Mouse (Mus musculus): ENCODE measurements around the gene Arhgap15.

The Arhgap15 gene

DNA sequence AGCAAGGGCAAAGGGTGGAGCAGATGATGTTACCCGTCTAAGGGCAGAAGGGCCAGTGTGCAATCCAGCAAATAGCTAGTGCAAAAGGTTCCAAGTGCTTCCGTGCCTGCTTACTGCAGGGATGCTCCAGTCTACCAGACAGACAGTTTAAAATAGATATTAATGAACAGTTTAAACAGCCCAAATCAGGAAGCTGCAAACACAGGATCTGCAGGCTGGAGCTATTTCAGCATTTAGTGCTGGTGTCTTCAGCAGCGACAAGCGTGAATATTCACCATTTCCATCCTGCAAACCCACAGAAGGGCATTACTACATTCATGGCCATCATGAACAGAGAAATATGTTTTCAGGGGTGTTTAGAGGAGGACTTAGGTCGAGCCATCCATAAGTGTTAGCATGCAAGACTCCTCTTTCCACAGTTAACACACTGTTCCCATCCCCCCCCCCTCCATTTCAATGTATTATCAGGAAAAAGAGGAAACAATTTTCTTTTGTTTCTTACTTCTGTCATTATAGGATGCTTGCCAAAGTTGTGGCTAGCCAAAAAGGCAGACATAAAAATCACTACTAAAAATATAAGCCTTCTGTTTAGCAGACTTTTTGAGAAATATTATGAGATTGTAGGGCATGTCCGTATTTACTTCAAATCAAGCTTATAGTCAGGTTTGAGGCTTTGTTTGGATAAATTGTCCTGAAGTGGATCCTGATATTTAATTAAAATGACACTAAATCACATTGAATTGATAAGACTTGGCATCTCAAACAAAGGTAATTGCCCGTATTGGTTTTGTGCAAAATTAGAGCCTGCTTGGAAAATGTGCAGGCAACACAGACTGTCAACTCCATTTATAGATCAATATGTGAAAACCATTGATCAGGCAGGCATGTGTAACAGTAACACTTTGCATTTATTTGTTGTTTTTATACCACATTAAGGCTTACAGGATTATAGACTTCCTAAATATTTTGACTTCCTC is 35.4 kb downstream of the Arhgap15 start:
- DNase-seq = no peak

DNA sequence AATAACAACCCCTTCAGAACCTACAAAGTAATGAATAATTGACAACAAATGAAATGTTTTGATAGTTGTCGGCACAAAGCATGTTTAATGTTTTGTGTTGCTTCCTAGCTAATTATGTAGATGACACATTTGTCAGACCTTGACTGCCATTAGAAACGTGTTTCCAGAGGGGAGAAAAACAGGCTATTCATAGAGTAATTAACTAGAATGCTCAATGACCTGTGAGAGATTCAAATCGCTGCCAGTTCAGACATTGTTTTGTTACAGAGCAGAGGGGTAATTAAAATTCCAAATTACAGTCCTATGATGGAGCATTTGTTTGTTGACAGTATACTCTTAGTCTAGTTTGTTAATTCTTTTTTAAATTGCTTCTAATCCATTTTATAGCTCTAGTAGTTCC is 37.5 kb downstream of the Arhgap15 start:
- DNase-seq = no peak

DNA sequence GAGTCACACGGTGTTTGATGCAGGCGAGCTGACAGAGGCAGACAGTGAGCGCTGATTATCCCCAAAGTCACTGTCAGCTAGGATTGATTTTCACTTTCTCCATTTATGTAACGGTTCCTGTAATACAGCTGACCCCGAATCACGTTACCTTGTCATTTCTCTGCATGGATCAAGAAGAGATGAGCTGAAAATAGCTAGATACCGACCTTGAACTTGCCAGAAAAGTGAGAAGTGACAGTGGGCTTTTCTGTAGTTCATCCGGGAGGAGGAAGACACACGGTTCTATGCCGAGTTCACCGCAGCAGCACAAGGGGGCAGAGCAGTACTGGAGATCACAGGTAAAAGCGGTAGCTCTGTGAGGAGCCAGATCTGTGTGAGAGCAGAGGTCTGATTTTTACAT is 38.5 kb downstream of the Arhgap15 start:
- DNase-seq = peak; percentile 21

DNA sequence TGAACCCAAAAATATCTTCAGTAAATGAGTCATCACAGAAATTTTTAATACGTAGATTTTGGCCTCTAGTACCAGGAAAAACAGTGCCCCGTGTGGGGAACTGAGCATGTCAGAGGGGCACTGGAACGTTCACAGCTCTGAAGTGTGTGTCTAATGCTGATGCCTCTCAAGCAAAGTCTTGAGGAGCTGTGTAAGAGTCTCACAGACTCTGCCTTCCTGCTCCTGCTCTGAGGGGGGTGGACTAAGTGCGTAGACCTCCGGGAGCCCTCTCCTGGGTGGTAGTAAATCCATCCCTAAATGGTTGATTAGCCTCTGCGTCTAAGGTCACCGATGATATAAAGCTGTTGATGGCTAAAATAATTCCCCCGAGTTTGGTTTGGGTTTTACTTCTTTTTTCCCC is 39.9 kb downstream of the Arhgap15 start:
- no peak for DNase-seq

DNA sequence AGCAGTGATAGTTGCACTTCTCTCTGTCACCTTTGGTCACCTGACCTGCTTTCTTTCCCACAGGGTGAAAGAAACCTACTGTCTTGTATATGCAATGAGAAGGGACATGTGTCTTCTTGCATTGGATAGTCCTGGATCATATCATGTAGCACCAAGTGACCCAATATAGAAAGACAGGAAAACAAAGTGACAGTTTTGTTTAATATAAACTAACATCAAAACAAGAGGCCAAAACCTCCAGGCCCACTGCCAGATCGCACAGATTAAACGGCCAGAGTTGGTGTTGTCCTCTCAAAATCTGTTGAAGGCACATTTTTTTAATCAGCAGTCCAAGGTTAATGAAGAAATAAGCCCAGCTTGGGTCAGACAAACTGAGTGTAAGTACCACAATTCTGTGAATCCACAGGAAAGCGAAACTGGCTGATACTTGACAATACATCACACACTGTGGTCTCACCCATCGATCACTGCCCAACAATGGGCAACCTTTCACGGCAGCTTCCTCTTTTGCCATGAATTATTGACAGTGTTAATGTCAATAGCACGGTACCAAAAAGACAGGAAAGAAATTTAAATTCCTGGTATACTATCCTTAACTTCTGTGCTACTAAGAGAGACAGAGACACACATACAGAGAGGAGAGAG is 41.5 kb downstream of the Arhgap15 start:
- no peak for DNase-seq

DNA sequence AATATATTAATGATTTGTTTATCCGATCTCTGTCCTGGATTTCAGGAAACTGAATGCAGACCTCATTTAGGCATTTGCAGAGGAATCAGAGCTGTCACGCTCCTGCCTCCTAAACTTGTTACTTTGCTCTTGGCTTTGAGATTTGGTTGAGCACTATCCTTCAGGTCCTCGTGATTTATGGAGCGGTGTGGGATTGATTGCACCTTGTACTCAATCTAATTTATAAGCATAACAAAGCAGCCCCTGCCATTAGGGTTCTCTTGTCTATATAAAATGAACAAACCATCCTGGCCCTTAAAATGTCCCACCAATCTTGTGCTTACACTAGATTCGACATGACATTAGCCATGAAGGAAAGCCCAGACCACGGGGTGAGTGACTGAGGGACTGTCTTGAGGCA is 43.0 kb downstream of the Arhgap15 start:
- no peak for DNase-seq

DNA sequence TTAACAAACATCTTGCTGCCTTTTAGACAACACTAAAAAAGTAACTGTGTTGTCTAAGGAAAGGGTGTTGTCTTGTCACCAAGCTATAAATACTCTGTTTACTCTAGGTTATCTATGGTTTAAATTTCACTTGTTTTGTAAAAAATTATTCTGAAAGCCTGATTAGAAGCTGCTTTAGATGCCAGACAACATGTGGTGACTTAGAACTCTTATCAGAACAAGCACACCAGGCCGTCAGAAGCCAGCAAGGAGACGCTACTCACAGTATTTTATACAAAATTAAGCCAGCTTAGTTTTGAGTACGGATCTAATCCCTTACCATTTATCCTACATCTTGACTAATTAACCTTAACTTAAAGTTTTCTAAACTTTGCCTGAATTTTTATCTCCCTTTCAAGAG is 44.5 kb downstream of the Arhgap15 start:
- no peak for DNase-seq

DNA sequence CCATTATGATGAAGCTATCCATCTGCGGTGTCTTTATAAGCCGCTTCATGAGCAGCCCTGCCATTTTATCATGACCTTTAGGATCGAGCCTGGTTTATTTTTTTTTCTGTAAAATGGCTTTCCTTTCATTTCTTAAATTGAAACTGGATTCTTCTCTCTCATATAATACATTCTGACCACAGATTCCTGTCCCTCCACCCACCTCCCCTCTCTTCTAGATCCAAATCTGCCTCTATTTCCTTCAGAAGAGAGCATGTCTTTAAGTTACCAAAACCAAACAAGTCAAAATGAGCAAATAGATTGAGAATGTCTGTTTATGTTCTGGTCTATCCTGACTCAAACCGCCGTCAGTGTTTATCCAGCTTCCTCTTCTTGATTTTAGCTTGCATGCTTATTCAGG is 46.1 kb downstream of the Arhgap15 start:
- no peak for DNase-seq

DNA sequence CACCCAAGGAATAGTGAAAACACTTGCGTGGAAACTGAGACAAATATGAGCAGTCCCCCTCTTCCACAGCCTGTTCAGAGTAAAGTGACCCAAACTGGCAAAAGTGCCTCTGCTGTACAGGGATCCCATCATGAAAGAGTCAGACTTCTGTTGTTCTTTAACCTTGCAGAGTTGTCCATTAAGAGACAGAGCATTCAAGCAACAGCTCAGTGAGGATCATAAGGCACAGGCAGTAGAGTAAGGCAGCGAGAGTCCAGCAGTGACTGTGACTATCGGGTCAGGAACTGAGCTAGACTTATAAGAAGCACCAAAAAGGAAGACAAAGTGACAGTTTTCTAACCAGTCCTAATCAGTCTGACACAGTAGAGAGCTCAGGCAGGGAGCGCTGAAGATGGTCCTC is 47.8 kb downstream of the Arhgap15 start:
- no peak for DNase-seq

DNA sequence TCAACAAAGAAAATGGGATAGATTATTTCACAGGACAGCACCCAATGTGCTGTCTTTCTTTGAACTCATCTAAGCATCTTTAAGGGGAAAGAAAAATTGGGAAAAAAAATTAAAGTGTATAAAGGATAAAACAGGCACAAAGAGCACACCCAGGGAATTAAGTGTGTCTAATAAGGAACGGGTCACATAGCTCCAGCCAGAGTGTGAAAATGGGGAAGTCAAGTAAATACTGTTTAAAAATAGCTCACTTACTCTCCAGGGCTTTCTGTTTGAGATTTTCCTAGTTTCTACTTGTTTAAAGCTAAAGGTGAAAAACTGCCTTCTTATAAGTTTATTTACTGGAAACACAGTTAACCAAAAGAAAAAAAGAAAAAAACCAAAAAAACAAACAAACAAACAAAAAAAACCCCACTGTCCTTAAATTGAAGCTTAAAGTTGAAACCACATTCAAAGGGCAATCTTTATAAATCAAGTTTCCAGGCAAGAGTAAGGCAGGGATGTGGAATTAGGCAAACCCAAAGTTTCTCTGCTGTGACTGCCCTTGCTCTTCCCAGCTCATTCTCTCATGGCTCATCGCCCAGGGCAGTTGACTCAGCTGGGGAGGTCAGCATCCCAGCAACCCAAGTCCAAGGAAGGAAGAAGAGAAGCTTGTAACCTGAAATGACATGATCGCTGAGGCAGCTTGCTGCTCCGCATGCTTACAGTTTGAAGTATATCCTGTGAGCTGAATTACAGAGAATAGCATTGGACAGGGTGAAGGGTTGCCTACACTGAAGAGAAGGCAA is 57.5 kb downstream of the Arhgap15 start:
- DNase-seq = no peak

DNA sequence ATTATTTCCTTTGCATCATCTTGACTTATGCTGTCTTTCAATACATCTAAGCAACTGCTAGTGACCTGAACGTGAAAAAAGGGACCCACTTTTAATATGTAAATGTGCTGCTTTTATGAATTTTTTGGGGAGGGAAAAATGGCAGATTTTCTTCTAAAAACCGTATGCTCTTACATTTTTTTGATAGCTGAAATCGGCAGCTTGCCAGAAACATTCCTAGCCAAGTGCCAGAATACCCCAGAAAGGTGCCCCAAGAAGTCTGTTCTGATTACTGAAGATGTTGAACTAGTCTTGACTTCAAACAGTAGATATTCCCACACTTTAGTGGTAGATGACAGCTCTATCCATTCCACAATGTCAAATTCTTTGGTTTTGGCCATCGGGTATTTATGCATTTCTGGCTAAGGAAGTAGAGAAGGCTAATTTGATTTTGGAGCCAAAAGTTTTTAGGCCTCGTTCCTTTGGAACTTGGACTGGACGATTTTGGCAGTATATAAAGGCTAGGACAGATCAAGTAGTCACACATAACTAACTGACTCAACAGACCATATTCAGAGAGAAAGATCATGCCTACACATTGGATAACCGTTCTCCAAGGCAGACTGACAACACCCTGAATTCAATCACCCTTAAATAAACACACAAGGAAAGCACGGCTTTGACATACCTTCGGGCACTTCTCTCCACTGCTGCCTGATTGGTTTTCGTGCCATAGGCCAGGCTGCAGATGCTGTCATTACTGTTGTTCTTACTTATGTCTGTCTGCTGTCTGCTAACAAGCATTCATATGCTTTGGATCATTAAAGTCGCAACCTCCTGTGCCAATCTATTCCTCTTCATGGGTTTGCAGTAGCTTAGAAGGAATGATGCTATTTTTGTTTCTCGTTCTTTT is 67.5 kb downstream of the Arhgap15 start:
- no peak for DNase-seq

DNA sequence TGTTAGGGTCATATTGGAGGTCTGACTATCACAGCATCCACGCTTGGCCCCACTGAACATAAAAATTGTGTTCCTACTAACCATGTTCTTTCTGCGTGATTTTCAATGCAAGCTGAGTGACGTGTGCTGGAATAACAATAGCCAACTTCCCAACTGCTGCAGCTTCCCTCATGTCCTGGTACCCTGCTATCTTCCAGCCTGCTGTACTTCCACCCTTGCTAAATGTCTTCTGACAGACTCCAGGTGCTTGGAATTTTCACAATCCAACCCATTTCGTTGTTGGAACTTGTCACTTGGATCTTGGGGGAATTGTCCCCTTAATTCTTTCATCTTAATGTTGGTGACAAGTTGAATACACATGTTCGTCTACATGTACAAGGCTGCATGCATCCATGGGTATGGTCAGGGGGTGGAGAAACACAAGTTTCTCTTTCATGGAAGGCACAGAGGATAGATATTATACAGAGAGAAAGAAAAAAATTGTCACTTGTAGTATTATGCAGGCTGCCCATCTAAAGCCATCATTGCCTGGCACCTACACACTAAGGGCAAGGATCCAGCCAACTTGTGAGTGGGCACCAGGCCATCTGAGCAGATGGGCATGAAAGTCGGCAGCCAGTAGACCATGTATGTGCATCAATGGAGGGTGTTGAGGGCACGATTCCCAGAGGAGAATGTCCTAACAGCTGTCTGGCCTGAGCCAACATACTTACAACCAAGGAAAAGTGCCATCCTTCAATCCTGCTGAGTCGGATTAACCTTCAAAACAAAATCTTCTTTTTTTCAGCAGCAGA is 68.4 kb downstream of the Arhgap15 start:
- peak; percentile 54 for DNase-seq

DNA sequence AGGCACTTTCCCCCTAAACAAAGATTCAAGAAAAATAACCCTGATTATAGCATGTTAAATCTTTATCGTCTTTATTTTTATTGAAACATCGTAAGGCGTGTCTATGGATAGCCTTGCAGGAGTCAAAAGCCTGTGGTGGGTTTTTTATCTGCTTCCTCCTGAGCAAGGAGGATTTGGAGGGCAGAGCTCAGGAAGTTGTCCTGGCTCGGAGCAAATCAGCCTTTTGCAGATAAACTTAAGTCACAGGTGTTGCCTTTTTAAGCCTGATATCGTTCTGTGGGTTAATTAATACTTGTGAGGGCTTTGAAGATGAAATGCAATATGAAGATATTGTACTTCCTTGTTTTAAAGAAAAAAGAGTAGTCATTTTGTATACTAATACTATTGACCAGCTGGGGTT is 87.3 kb downstream of the Arhgap15 start:
- no peak for DNase-seq

DNA sequence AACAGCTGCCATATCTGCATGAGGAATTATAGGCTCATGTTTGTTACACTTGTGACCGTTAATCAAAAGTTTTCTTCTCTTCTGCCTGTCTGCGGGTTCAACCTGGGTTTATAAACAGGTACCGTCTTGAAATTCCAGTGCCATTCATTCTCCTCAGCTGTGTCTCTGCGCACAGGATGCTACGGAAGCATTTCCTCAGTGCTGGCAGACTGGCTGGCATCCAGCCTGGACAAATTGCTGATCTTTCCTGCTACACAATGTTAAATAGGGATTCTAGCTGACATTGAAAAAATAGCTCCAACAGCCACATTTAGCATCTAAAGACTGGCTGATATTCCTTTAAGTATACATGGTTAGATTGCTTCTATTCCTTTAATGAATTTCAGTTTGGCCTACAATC is 93.0 kb downstream of the Arhgap15 start:
- no peak for DNase-seq

DNA sequence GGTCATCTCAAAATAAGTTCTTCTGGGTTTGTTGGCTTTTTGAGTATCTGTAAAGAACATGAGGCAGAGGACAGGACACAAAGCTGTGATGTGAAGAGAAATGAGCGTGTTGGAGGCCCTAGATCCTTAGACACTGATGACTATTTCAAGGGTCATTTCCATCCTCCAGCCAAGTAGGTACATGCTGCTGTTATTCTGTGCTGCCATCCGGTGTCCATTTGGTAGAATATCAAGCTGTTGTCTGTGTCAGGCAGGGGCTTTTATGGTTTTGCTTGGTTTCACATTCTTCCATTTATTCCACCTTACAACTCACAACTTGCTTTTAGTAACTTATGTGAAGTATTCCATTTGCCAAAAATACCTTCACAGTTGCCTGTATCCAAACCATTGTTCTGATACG is 102.6 kb downstream of the Arhgap15 start:
- no peak for DNase-seq

DNA sequence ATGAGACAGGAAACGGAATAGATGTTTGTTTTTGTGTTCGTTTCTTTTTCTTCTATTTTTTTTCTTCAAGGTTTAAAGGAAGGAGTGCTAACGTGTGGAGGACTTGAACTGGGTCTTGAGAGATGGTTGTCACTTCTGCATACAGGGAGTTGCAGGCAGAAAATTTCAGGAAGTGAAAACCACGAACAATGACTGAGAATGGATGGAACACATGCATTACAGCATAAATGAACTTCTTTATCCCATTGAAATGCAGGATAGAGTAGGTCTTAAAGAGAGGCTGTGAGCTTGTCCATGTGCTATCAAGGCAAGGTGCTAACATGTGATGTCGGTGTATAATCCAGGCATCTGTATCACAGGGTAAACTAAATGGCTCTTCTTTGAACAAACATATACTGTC is 114.1 kb downstream of the Arhgap15 start:
- DNase-seq = no peak

DNA sequence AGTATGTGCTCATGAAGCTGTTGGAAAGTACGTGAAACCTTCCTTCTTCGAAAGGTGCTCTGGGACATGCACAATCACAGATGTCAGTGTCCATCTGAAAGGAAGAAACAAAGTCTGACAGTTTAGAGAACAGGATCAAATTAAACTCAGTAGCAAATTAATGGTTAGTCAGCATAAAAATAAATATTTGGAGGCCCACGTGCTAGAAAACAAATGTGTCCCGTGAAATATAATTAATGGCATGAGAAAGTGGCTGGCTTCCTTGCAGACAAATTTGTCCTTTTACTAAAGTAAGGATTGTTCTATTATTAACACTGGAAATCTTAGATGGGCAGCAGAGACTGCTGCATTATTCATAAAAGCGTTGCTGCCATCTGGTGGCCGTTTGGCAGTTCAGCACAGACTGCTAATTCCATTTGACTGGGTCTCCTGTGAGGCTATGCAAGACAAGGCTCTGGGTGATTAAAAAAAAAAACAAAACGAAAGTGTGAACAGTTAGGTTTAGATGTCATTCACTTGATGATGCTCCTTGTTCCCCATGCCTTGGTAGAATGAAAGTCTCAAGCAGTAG is 153.9 kb downstream of the Arhgap15 start:
- peak; percentile 62 for DNase-seq

DNA sequence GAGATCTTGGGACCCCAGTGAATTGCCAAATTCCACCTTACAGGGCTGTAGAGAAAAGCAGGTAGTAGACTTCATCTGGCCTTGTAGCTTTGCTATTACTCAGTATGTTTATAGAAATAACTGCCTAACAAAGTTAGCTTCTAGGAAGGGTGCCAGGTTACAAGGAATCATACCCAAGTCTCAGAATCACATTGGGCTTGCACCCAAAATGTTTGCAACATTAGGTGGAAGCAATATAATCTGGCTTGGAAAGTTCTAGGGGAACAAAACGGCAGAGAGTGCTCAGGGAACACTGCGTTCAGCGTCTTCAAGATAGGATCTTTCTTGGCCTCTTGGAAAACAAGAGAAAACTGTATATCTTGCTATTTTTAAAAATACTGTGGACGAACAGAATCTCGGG is 158.9 kb downstream of the Arhgap15 start:
- no peak for DNase-seq

DNA sequence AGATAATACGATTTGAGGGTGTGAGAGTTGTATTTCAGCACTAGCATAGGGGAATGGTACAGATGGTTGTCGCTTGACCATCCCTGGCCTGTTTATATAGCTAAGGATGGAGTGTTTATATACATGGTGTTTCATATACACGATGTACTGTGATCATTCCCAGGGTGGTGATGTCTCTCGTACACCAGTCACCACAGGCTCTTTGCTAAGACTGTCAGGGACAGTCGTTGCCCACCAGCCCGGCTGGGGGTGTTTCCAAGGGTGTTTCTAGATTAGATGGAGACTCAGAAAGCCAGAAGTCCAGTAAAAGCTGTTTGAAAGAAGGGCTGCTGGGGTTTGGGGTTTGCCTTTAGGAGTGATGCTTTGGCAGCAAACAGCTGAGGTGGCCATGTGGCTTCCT is 165.5 kb downstream of the Arhgap15 start:
- DNase-seq = no peak

DNA sequence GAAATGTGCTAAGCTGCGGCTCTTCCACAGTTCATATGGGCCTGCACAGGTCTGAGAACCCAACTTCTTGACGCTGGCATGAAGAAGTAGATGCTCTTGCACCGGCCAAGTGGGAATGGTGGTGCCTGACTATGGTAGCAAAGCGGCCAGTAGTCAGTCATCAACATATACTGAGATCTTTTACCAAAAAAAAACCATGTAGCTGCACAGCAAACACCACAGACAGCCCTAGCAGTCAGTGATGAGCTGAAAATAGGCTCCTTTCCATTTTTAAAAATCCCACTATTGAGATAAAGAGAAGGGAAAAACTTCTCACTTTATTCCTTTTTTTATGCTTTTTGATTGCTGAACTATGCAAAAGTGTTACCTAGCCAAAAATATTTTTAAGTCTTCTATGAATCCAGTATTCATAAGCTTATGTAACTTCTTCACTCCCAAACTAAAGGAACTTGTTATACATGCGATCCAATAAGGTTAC is 175.3 kb downstream of the Arhgap15 start:
- no peak for DNase-seq

DNA sequence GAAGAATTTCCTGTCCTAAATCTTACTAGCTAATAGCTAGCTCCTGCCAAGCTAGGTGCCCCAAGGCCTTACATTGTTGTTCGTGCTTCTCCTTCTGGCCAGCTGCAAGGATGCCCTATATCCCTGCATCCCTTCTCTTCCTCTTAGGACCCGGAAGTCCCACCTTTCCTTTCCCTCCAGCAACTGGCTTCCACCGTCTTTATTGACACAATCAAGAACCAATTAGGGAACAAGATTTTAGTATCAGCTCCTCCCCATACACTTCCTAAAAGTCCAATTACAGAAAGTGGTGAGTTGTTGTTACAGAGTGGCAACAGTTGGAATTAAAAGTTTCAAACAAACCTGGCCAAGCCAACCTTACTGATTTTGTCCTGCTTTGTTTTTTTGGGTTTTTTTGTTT is 183.1 kb downstream of the Arhgap15 start:
- no peak for DNase-seq
